Mouse (Mus musculus) thymus, adult 2 months (tissue): ENCODE data around the gene Plxna4.

Experiments used
- CTCF ChIP-seq: fragments of 200-500 bp; IDR thresholded peaks from 2 replicates; pipeline ENCODE4 v1.5.1; 2012; ENCODE audit warnings: mild to moderate bottlenecking, control low read depth, low read length, moderate library complexity, borderline replicate concordance; ENCODE audit not compliant: control insufficient read depth, poor library complexity, insufficient read depth; ENCODE audit errors: extremely low read depth
- POLR2A ChIP-seq: fragments of 200-500 bp; IDR thresholded peaks from 2 replicates; pipeline ENCODE4 v1.6.1; 2012; ENCODE audit warnings: mild to moderate bottlenecking, low read length, control low read depth, moderate library complexity; ENCODE audit not compliant: control insufficient read depth, poor library complexity, insufficient read depth; ENCODE audit errors: extremely low read depth

DNA sequence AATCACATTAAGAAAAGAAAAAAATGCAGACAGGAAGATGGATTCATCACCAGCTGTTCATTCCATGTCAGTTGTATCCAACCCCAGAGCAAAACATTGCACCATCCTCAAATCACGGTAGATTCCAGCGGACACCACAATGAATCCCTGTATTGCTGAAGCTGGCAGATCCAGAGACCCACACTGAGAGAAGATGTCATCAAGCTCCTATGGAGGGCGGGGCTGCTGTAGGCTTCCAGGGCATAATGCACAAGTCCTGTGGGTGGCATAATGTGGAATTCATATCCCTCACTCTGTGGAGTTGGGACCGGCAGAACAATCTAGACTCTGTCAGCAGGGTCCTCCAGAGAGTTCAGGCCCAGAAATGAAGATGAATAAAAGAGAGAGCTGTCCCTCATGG is 278.8 kb downstream of the Plxna4 start:
- TF ChIP-seq CTCF: no peak
- TF ChIP-seq POLR2A: no peak
